Mouse (Mus musculus) cerebellum, adult 11-12 months (tissue): ENCODE results near the gene Epb41l3.
A peak's percentile ranks its signal among the peaks of the same experiment; 100 is the strongest.

Experiments
- DNase-seq: peaks from one replicate; pipeline ENCODE4 v3.0.0; 2022

The Epb41l3 gene

DNA sequence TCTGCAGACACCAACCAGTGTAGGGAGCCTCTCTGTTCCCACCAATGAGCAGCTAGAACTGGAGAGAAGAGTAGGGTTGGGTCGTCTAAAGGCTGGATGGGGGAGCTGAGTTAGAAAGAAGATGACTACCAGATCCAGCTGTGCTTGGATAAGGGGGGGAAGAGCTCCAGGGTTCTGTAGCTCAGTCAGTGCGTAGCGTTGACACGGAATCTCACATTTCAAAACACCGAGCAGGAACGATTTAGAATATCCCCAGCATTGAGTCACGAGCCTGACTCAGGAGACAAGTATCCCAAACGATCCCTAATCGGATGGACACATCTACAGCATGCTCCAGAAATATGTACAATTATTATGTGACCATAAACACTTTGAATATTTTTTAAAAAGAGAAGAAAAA is 180.4 kb downstream of the Epb41l3 start:
- no peak for DNase-seq

GRCm38 (mm10) chr17:69256441-69256840 is 181.0 kb downstream of the Epb41l3 start:
- DNase-seq, result no peak

GRCm38 (mm10) chr17:69263810-69264565 is 188.5 kb downstream of the Epb41l3 start:
- DNase-seq, result no peak

- no peak for DNase-seq
Observed at GRCm38 (mm10) chr17:69265171-69265570, 189.7 kb downstream of the Epb41l3 start.

DNA sequence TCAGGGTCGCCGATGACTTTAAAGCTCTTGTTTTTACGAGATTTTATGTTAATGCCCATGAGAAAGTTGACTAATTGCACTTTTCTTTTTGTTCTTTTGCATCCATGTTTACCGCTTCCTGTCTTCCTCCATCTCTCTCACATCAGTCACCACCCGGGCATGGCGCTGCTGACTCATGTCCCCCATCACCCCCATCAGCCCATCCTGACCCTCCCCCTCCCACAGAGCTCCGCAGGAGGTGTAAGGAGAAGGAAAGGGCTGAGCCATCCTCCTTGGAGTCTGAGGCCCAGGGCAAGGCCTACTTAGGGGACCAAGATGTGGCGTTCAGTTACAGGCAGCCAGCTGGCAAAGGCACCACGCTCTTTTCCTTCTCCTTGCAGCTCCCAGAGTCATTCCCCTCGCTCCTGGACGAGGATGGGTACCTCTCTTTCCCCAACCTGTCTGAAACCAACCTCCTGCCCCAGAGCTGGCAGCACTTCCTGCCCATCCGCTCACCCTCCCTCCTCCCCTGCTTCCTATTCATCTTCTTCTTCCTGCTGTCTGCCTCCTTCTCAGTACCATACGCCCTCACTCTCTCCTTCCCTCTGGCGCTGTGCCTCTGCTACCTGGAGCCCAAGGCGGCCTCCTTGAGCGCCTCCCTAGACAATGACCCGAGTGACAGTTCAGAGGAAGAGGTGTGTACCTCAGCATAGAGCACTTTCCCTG is 190.4 kb downstream of the Epb41l3 start:
- DNase-seq, result peak; percentile 58

- DNase-seq, result no peak
Observed at GRCm38 (mm10) chr17:69266936-69267335, 191.5 kb downstream of the Epb41l3 start.

DNA sequence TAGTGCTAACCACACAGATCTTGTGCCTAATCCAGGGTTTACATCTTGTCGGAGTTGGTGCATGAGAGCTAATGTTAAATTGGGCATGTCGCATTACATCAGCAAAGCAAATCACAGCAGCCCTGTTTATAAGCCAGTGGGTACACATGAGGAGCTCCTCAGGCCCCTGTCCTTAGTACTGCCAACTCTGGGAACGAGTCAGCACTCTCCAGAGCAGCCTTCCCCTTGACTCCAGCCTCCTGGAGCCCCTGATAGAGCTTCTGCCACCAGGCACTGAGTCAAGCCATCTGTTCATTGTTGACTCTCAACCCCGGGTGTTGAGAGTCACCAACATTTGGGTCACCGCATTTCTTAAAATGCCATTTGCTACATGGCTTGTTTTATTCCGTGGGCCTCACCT is 192.0 kb downstream of the Epb41l3 start:
- DNase-seq, result peak; percentile 88

- DNase-seq, result no peak
Observed at GRCm38 (mm10) chr17:69277362-69277761, 201.9 kb downstream of the Epb41l3 start.

DNA sequence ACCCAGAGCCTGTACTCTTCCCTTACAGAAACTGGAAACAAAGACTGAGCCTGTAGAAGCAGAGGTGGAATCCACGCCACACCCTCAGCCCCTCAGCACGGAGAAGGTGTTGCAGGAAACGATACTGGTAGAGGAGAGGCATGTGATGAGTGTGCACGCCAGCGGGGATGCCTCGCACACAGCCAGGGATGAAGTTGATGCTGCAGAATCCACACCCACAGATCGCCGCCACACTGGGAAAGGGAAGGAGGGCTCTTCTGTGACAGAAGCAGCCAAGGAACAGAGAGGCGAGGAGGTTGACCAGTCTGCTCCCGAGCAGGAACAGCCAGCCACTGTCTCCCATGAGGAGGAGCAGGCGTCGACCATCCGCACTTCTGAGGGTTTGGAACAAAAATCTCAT is 209.0 kb downstream of the Epb41l3 start:
- no peak for DNase-seq

- no peak for DNase-seq
Observed at GRCm38 (mm10) chr17:69288130-69288529, 212.6 kb downstream of the Epb41l3 start.

DNA sequence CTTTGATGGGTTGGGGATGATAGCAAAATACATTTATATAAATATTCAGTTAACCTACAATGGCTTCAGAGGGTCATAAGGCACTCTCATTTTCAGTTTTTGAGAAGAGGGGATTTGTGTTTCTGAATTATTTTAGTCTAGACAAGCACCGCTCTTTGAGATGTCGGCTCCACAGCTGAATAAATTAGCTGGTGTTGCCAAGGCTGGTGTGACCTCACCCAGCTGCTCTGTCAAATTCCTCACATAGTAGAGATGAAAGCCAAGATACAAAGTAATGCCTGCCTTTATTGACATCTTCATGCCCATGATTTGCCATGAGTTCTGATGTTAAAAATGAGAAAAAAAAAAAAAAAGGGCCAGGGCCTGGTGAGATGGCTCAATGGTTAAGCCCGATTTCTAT is 214.8 kb downstream of the Epb41l3 start:
- no peak for DNase-seq

DNA sequence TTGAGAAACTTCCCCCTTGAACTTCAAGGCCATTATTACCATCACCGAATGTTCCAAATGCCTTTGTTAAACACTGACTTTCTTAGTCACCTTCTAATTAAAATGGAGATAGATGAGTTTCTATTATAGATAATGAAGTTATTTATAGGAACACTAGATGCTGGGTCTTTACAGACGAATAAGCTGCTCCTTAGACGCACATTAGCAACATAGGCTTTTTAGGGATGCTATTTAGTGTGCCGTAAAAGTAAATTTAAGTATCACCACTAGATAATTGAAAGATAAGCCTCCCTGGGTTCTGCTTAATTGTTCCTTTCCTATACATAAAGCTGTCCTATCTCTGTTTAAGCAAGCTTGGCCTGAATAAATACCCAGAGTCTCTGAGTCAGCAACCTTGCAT is 226.1 kb downstream of the Epb41l3 start:
- no peak for DNase-seq

- no peak for DNase-seq
Observed at GRCm38 (mm10) chr17:69303579-69304274, 228.2 kb downstream of the Epb41l3 start.

DNA sequence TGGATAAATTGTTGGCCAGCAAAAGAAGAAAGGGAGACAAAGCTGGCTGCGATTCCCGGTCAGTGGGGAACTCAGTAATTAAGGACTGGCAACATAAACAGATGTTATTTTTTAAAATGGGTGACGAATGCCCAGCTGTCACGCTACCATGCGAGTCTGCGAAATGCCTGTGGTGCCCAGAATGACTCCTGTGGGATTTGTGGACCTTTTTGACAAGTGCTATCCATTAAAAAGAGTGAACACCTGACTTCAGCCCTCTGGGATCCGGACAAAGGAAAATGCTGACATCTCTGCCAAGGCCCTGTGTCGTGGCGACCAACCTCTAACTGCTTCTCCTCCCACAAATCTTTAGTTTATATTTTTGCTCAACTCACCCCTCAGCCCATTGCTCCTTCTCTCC is 232.2 kb downstream of the Epb41l3 start:
- DNase-seq, result no peak

DNA sequence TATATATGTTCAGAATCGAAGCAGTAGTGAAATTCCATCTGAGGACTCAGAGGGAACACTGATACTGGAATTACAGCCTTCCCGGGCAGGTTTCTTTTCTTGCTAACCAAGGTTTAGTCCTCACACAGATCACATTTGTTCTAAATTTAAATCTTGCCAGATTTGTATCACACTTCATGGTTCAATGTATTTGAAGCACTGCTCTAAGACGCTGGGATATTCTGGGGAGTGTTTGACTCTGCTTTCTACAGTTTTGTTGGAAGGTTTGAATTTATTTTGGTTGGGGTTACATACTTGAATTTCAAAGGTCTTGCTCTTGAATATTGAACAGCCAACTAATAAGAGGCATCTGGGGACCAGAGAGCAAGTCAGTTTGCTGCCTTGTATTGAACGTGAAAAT is 234.4 kb downstream of the Epb41l3 start:
- DNase-seq, result no peak

DNA sequence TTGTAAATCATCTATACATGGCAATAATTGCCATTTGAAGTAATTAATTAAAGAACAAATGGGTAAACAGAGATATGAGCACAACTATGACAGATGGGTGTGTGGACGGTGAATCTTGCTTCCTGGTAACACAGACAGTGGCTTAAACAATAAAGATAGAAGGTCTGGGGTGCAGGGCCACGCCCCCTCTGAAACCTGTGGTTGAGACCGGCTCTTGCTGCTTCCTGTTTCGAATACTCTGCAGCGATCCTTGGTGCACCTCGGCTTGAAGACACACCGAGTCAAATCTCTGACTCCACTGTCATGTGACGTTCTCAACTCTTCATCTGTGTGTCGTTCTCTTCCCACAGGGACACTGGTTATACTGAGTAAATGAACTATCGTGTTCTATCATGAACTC is 245.0 kb downstream of the Epb41l3 start:
- no peak for DNase-seq

- no peak for DNase-seq
Observed at GRCm38 (mm10) chr17:69322721-69323120, 247.2 kb downstream of the Epb41l3 start.
